Mouse (Mus musculus): ENCODE results near the gene Cand2.
A peak's percentile ranks its signal among the peaks of the same experiment; 100 is the strongest.

Gene Cand2

DNA sequence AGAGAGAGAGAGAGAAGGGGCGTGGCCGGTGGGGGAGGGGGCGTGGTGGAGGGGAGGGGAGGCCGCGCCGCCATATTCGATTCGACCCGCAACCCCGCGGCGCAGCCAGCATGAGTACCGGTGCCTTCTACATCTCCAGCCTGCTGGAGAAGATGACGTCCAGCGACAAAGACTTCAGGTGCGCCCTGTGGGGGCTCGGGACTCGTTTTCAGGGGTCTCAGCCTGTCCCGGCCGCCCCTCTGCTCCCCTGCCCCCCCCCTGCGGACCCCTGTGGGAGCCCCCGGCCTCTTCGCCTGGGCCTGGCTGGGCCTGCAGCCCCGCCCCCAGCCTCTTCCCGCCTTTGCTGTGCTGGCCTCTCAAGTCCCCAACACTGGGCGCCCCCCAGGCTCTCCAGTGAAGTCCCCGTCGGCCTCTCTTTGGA lies at the start of gene Cand2:
Gene Cand2, plus strand, starts transcription at position 38 of the 421 bp plus-strand sequence.
- DNase-seq (ENCODE audit: low spot score in 2 of 2), result no peak

DNA sequence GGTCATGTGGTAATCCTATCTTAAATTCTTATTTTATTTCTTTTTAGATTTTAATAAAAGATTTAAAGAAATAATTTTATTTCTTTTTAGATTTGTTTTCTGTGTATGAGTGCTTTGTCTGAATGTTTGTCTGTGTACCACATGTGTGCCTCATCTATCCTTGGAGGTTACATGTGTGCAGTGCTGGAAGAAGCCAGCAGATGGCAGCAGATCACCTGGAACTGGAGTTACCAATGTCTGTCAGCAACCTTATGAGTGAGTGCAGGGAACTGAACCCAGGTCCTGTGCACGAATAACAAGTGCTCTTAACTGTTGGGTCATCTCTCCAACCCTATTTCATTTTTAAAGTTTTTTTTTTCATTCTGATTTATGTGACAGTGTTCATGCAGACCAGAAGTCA lies 47.2 kb upstream of the Cand2 start:
- peak in 1 of 2 experiments; percentile 31 for DNase-seq (ENCODE audit: low spot score in 2 of 2)

GRCm38 (mm10) chr6:115727570-115727969 lies 46.8 kb upstream of the Cand2 start:
- DNase-seq (ENCODE audit: low spot score in 2 of 2), result no peak

- DNase-seq (ENCODE audit: low spot score in 2 of 2), result no peak
Observed at GRCm38 (mm10) chr6:115730560-115731342, 43.6 kb upstream of the Cand2 start.

DNA sequence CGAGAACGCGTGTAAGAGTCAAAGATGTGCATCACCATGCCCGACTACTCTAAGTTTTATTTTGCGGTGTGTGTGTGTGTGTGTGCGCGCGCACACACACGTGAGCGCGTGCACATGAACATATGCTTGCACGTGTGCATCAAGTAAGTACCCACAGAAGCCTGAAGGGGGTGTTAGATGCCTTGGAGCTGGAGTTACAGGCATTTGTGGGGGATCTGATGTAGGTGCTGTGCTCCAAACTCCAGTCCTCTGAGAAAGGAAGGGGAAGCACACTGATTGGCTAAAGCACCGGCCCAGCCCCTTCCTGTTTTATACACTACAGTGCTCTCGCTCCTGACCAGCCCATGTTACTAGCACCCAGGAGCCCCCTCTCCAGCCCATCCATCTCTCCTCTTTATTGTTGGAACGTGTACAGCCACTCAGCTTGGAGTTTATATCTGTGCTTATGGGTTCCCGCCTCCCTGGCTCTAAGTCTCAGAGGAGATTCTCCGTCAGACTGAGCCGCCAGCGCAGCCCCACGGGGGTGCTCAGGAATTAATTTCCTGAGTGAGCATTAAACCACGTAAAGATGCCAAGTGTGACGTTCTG lies 41.9 kb upstream of the Cand2 start:
- DNase-seq (ENCODE audit: low spot score in 2 of 2), result no peak

DNA sequence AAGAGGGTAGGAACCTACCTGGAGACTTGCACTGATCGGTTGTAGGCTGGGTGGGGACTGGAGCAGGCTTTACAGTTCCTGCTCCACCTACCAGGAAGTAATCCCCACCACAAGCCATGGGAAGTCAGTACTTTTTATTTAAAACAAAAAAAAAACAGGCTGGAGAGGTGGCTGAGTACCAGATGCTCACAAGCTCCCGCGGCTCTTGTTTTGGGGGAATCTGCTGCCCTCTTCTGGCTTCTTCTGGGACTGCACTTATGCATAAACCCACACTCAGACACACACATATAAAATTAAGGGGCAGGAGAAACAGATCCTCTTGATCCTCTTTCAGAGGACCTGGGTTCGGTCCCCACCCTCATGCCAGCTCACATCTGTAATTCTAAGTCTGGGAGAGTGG lies 39.4 kb upstream of the Cand2 start:
- no peak for DNase-seq (ENCODE audit: low spot score in 2 of 2)

DNA sequence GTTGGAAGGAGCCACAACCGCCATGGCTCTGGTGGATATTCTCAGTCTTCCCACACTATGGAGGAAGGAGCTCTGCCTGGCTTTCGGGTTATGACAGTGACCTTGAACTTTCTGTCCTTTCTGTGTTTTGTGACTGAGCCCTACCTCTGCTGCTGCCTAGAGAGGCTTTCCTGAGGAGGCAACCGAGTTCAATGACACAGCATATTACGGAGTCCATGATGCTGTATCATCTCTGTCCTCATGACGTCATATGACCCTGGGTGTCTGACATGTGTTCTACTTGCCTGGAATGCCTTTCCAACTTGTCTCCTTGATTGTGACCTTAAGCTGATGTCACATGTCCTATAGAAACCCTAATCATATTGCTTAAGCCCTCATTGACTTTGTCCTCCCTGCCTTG lies 35.3 kb upstream of the Cand2 start:
- DNase-seq (ENCODE audit: low spot score in 2 of 2), result no peak

DNA sequence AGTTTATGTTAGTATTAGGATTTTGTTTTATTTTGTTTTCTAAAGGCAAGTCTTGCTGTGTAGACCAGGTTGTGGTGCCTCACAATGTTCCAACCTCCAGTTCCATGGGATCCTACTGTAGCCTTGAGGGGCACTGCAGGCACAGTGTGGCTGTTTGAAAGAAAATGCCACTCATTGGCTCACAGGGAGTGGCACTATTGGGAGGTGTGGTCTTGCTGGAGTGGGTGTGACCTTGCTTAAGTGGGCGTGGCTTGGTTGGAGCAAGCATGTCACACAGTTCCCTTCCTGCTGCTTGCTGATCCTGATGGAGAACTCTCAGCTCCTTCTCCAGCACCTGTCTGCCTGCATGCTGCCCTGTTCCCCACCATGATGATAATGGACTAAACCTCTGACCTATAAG lies 30.8 kb upstream of the Cand2 start:
- no peak for DNase-seq (ENCODE audit: low spot score in 2 of 2)

DNA sequence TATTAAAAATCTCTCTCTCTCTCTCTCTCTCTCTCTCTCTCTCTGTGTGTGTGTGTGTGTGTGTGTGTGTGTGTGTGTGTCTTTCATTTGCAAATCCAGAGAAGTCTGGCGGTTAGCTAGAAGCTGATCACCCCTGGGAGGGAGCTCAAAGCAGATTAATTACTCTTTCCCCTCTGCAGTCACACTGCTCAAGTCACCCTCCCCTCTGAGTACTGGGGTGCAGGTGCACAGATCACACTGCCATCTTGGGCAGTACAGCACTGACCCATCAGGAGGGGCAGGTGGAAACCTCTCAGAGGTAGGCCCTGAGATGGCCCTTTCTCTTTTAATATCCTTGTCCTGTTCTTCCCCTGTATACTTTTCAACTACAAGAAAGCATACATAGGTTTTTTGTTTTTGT lies 28.0 kb upstream of the Cand2 start:
- DNase-seq (ENCODE audit: low spot score in 2 of 2), result no peak

DNA sequence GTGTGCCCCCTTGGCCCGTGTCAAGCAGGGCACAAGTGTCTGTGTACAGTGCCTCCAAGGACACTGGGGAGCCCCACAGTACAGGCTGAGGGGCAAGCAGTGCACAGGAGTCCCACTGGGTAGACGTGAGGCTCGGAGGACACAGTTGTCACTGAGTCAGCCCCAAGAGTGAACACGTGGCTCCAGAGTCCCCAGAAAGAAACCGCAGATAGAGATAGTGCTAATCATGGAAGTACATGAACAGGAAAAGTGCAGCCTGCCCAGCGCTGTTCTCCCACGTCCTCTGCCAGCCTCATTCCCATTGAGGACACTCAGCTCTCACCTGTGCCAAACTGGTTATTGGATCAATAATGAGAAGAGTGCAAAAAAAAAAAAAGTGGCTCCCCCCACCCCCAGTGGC lies 18.8 kb upstream of the Cand2 start:
- no peak for DNase-seq (ENCODE audit: low spot score in 2 of 2)

DNA sequence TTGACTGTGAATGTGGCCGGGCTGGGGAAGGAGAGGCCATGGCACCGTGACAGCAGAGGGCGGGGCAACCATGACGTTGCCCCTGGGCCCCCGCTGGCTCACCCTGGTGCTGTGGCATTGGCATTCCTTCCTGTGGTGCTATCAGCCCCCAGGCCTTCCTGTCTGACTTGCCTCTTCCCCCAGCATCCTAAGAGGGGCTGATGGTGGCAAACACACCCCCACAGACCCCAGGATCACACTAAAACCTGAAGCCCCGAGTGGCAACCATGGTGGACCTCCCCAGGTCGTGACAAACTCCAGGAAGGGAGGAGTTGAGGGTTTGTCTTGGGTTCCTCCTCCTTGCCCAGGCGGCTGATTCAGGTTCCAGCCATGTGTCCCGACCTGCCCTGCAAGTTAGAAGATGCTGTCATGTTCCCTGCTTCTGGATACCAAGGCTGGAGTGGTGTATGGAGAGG lies 15.3 kb upstream of the Cand2 start:
- no peak for DNase-seq (ENCODE audit: low spot score in 2 of 2)

- no peak for DNase-seq (ENCODE audit: low spot score in 2 of 2)
Observed at GRCm38 (mm10) chr6:115759461-115759860, 14.9 kb upstream of the Cand2 start.

- DNase-seq (ENCODE audit: low spot score in 2 of 2), result no peak
Observed at GRCm38 (mm10) chr6:115760137-115760536, 14.2 kb upstream of the Cand2 start.

DNA sequence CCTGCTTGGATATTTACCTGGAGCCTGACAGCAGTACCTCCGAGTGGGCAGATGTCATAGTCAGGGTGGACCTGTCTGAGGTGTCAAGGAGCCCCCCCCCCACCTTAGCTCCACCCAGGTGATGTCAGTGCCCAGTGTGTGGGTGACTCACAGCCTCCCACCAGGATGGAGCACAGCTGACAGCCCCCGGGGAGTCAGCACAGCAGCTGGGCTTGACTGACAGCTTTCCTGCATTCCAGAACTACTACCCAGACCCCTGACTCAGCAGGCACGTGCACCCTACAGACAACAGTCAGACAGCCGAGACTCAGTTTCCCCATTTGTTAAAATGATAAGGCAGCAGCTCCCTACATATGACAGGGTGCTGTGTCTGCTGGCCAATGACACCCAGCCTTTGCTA lies 13.4 kb upstream of the Cand2 start:
- DNase-seq (ENCODE audit: low spot score in 2 of 2), result no peak

GRCm38 (mm10) chr6:115761995-115762756 lies 12.2 kb upstream of the Cand2 start, which contains the start of gene Tmem40:
Gene Tmem40 (minus strand): TSS chr6:115762410.
- DNase-seq (ENCODE audit: low spot score in 2 of 2), result no peak

DNA sequence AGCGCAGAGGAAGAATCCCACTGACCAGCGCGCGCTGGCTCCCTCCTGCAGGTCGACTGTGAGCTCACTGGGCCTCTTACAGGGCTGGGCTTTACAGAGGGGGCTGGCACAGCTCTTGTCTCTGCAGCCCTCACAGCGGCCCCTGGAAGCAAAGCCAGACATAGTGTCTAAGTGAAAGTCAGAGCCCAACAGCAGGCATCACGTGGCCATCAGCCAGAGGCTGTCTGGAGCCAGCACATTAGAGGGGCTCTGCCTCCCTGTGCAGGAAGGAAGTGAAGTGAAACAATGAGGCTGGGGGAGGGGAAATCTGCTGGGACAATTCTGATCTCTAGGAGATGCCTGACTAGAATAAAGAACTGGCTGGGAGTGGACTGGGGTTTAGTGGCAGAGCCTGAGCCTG lies 10.2 kb upstream of the Cand2 start:
- DNase-seq (ENCODE audit: low spot score in 2 of 2), result peak; percentile 13 to 14

DNA sequence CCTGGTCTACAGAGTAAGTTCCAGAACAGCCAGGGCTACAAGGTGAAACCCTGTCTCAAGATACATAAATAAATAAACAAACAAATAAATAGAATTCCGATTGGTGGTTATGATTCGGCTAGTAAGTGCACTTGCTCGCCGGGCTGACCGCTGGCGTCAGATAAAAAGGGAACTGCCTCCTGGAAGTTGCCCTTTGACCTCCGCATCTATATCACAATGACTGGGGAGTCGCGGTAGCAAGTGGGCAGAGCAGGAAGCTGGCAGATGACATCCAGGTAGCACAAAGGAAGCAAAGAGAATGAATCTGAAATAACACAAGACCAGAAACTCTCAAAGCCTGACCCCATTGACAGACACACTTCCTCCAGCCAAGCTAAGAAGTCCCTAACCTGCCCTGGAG lies 7.0 kb upstream of the Cand2 start:
- no peak for DNase-seq (ENCODE audit: low spot score in 2 of 2)

GRCm38 (mm10) chr6:115768207-115768606 lies 6.1 kb upstream of the Cand2 start:
- DNase-seq (ENCODE audit: low spot score in 2 of 2), result no peak

- no peak for DNase-seq (ENCODE audit: low spot score in 2 of 2)
Observed at GRCm38 (mm10) chr6:115770059-115770670, 4.2 kb upstream of the Cand2 start.

DNA sequence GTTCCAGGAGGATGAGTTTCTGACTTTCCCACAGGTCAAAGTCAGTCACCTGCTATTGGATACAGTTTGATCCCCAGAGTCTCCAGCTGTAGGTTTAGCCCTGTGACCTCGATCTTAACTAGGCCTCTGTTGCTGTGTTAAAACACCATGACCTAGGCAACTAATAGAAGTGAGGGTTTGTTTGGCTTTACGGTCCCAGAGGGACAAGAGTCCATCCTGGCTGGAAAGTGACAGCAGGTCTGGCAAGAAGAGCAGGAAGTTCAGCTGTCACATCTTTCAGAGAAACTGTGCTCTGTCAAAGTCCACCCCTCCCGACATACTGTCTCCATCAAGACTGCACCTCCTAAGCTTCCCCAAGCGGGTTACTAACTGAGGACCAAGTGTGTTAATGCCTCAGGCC lies 3.5 kb upstream of the Cand2 start:
- DNase-seq (ENCODE audit: low spot score in 2 of 2), result no peak

GRCm38 (mm10) chr6:115772201-115772600 lies 2.1 kb upstream of the Cand2 start:
- DNase-seq (ENCODE audit: low spot score in 2 of 2), result no peak

GRCm38 (mm10) chr6:115772604-115773003 lies 1.7 kb upstream of the Cand2 start:
- DNase-seq (ENCODE audit: low spot score in 2 of 2), result no peak

All from left cerebral cortex, adult 9 months (tissue).